14 mouse cellular contexts compared by ENCODE assay signal in the genomic region with DNA sequence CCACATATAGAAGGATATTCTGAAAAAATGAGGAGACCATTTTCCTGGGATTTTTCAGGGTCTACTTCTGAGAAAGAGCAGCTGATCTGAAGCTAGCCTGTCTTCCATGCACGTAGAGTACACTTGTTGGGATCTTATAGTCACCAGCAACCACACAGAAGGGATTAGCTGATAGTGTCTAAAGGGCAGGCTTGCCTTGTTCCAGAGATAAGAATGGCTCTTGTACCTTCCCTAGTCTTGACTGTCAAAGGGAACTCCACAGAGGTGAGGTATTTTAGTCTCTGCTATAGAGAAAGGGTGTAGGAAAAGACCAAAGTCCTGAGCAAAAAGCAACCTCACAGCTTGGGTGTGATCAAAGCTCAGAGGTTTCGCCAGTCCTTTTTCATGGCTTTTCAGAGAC.
"Had no signal": no experiment of that assay in that cellular context is flagged by ENCODE, and none has a peak within 500 bp of the region (broad histone marks: within the 10 kb centered on the region; RNA-seq: fewer than 3 reads in every experiment).

No protein-coding gene starts in this region.

- H3K4me3 ChIP-seq: limb, embryonic 15.5 days; midbrain, embryonic 15.5 days; neural tube, embryonic 13.5 days had no signal

- ATAC-seq: inflammation-experienced regulatory T-cells, adult 6 months; midbrain, embryonic 15.5 days had no signal

- H3K36me3 ChIP-seq: limb, embryonic 15.5 days; midbrain, embryonic 15.5 days; neural tube, embryonic 13.5 days had no signal

- H3K4me1 ChIP-seq: limb, embryonic 15.5 days; midbrain, embryonic 15.5 days; neural tube, embryonic 13.5 days had no signal

- DNase-seq: kidney, adult 2 months; kidney, postnatal 10 days; kidney, postnatal 4 days; lung, embryonic 14.5 days; lung, postnatal 10 days; lung, postnatal 4 days; retina, postnatal 1 day; right cerebral cortex, postnatal 4 days; thymus, postnatal 36 days had no signal

- H3K27ac ChIP-seq: limb, embryonic 15.5 days; midbrain, embryonic 15.5 days; neural tube, embryonic 13.5 days had no signal

- H3K4me2 ChIP-seq: limb, embryonic 15.5 days; lung, embryonic 14.5 days; midbrain, embryonic 11.5 days; midbrain, embryonic 15.5 days; neural tube, embryonic 13.5 days had no signal

- H3K27me3 ChIP-seq: limb, embryonic 15.5 days; midbrain, embryonic 15.5 days; neural tube, embryonic 13.5 days had no signal

- H3K9ac ChIP-seq: limb, embryonic 15.5 days; lung, embryonic 14.5 days; midbrain, embryonic 15.5 days; neural tube, embryonic 13.5 days had no signal

- H3K9me3 ChIP-seq: limb, embryonic 15.5 days; midbrain, embryonic 15.5 days; neural tube, embryonic 13.5 days had no signal
